Mouse (Mus musculus) cerebellum, postnatal 4 days (tissue): ENCODE results near the gene Lin28b.

ENCODE experiments used
- DNase-seq, 2 experiments: peaks; one replicate each; pipeline ENCODE4 v3.0.0; 2022; ENCODE audit warnings: low spot score in 2 of 2, mixed read lengths in 1 of 2

Gene Lin28b

GRCm38 (mm10) chr10:45485761-45486602, at the start of gene Lin28b:
Gene Lin28b (minus strand): TSS chr10:45486395.
- peak; percentile 49 to 67 for DNase-seq

DNA sequence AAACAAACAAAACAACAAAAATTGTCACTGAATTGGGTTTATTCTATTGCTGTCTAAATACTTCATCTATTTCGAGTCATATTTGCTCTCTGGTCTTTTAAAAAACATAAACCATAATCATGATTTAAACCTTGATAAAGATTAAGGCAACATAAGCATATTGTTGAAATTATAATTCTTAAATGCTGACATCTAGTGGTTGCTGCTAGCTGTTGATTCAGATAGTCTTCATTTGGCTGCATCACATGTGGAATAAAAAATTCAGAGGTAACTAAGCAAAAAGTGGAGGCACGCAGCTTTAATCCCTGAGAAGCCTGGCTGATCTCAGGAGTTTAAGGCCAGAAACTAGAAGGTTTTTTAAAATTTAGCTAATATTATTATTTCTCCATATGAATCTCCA, 25.6 kb upstream of the Lin28b start:
- DNase-seq: no peak

- no peak for DNase-seq
These were observed 24.5 kb upstream of the Lin28b start for GRCm38 (mm10) chr10:45510662-45511061.

DNA sequence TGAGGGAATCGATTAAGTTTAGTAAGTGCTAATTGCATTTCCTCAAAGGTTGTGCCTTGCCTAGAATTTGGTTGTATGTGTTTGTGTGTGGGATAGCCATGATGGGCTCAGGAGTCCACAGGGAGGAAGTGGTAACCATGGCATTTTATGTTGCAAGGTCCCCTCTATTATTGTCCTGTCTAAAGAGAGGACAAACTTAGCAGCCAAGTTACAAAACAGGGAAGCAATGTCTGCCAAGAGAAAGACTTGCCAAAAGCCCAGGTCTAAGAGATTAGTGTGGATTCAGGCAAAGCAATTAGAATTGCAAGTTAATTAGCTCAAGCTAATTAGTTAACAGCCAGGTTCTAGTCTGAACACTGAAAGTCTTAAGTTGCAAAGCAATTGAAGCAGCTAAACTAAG, 14.1 kb upstream of the Lin28b start:
- DNase-seq: no peak

DNA sequence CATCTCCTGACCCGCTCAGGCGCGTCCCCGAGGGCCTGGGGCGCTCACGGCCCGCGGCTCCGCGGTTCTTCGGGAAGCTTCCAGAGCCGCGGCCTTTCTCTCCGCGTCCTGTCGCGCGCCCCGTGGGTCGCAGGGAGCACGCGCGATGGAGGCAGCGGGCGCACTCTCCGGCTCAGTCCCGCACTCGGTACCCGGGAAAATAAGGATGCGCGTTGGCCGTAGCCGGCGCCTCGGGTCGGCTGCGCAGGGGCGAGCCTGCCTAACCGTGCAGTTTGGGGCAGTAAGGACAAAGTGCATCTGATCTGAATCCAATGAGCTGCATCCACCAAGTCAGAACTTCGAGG, 380 bp upstream of the Lin28b start:
- DNase-seq: peak in 1 of 2 experiments; percentile 30

- no peak for DNase-seq
These were observed 902 bp downstream of the Lin28b start for GRCm38 (mm10) chr10:45485226-45485760.

DNA sequence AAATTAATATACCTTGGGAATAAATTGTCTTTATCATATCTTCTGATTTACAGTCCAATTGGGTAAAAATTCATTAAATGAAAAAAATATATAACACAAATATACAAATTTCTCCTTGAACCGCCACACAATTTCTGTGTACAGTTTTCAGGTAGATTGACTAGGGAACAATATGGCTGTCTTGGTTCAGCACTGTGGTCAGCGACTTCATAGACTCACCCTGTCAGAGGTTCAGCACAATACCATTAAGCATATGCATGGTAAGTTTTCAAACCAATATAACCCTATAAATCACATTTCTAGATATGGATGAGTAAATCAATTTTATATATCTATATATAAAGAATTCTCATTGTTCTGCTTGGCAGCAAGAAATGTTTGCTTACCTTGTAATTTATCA, 3.0 kb downstream of the Lin28b start:
- no peak for DNase-seq

GRCm38 (mm10) chr10:45473663-45474333, 12.4 kb downstream of the Lin28b start:
- DNase-seq: peak in 1 of 2 experiments; percentile 19

DNA sequence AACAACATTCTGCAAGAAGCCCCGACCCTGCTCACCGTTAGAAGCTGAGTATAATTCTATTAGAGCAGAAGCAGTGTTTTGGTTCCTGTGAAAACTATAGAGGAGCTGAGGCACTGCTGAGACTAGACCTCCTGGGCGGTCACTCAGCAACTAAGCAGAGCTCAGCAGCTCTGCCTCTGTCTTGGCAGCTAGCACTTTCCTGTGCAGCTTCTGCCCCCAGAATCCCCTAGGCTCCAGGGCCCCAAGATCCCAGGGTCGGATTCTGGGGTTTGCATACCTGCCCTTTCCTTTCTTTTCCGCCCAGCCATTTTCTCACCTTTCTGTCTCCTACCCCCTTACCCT, 13.1 kb downstream of the Lin28b start:
- no peak for DNase-seq

DNA sequence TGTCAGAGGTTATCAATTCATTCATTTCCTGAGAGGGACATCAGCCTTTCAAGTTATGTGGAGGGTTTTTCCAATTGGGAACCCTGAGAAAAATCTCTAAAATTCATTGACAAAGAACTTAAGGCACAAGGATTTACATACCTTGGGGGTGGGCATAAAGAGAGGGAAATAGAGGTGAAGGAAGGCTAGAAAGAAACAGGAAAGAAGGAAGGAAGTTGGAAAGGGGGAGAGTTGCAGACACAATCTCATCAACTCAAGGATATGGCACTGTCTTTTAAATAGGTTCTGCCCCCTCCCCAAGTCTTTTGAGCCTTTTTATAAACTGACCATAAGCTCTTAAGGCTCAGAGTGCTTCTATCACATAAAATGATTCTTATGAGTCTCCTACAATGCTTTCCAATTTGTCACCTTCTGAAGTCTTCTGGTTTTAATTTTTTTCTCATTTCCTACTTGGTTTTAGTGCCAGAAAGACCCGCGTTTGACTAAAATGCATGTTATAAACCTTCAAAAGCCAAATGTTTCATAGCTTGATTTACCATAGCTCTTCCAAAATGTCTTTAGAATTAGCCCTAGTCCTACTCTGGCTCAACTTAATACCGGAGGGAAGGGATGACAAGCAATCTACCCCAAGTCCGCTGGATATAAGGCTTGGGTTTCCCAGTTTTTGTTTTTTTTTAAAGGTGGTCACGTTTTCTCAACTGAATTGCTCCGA, 13.6 kb downstream of the Lin28b start:
- DNase-seq: no peak

- DNase-seq: no peak
These were observed 14.9 kb downstream of the Lin28b start for GRCm38 (mm10) chr10:45471321-45471720.

GRCm38 (mm10) chr10:45470079-45470739, 16.0 kb downstream of the Lin28b start:
- DNase-seq: no peak

GRCm38 (mm10) chr10:45469027-45469996, 16.9 kb downstream of the Lin28b start:
- no peak for DNase-seq

GRCm38 (mm10) chr10:45468180-45468915, 17.8 kb downstream of the Lin28b start:
- no peak for DNase-seq

- DNase-seq: no peak
These were observed 27.6 kb downstream of the Lin28b start for GRCm38 (mm10) chr10:45458637-45459036.

DNA sequence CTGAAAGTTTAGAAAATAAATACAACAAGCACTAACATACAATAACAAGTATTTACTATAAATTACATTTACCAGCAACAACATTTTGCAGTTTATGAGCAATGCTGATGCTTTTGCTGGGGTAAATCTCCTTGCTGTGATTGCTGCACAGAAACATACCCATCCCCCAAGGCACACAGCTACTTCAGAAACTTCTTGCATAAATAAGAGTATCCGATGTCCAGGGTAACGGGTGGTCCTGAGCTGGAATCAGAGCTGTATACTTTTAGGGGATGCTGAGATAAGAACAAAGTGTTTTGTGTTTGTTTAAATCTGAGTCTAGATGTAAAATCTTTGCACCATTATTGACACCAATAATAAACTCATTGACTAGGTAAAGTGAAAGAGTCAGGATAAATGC, 28.1 kb downstream of the Lin28b start:
- DNase-seq: no peak

GRCm38 (mm10) chr10:45446625-45447024, 39.6 kb downstream of the Lin28b start:
- no peak for DNase-seq

GRCm38 (mm10) chr10:45446215-45446614, 40.0 kb downstream of the Lin28b start:
- no peak for DNase-seq

- DNase-seq: no peak
These were observed 63.8 kb downstream of the Lin28b start for GRCm38 (mm10) chr10:45422372-45422771.

- DNase-seq: no peak
These were observed 74.1 kb downstream of the Lin28b start for GRCm38 (mm10) chr10:45412144-45412543.
